Comparison of ENCODE assay signal across 11 mouse cellular contexts in the genomic region with DNA sequence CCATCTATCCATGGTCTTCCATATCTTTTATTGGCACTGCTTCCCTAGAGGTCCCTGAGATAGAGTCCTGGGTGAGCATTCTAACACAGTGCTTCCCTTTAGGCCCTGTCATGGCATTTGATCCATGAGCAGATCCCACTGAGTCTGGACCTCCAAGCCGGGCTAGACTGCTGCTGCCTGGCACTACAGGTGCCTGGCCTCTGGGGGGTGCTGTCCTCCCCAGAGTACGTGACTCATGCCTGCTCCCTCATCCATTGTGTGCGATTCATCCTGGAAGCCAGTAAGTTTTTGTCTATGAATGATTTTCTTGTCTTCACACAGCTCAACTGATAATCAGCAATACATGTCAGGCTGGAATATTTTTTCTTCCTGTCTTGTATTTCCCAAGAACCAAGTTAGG. TPM values are rescaled to one million over a fixed set of nuclear protein-coding genes. Genes with fewer than 3 reads are reported as not detected.
DNase-seq lines count a peak whose midpoint lies in the region; TF ChIP-seq lines count a peak whose summit lies in the region.
"Had no signal": no experiment of that assay in that cellular context is flagged by ENCODE, and none has a peak within 500 bp of the region (broad histone marks: within the 10 kb centered on the region; RNA-seq: fewer than 3 reads in every experiment).

No protein-coding gene starts in this region.

- peaks cover 78% of the 10 kb centered on the region for H3K36me3 ChIP-seq in limb, embryonic 10.5 days

- peak; percentile 33; the same call in 1 of the 2 replicates for TF ChIP-seq CTCF in cerebellum, adult 2 months (IDR thresholded peaks at IDR 0.05; ENCODE audit: borderline replicate concordance, insufficient read depth, low read depth, low read length)
- TF ChIP-seq CTCF in layer of hippocampus, adult 2 months (conservative IDR thresholded peaks at IDR 0.05): peak; percentile 69

- H3K27me3 ChIP-seq in cerebellum, adult 2 months (ENCODE audit: control insufficient read depth, insufficient read depth, low read length): no peaks in the 10 kb centered on the region
- no peaks in the 10 kb centered on the region for H3K27me3 ChIP-seq in limb, embryonic 10.5 days (ENCODE audit: low read depth, poor library complexity, severe bottlenecking)
- H3K27me3 ChIP-seq: hindbrain, embryonic 15.5 days; neural tube, embryonic 12.5 days had no signal

- no peak for DNase-seq in cerebellum, adult 2 months
- DNase-seq in cerebellum, adult 8-10 months: no peak
- no peak for DNase-seq in layer of hippocampus, adult 2 months (ENCODE audit: low spot score in 2 of 2)
- no peak for DNase-seq in layer of hippocampus, adult 18-20 months (ENCODE audit: low spot score in 2 of 2)
- DNase-seq in 416B (ENCODE audit: low read depth): peak; percentile 19
- DNase-seq in ZHBTc4 (ENCODE audit: low read depth, low spot score): peak; percentile 41
- DNase-seq in limb, embryonic 10.5 days (ENCODE audit: low spot score): no peak
- DNase-seq in T-cell, adult 2 months (ENCODE audit: low spot score): no peak
- DNase-seq: midbrain, embryonic 14.5 days had no signal

- TF ChIP-seq POLR2A in cerebellum, adult 2 months (IDR thresholded peaks at IDR 0.05; ENCODE audit: borderline replicate concordance, insufficient read depth, low read length): no peak

- no peak overlapping the region for H3K27ac ChIP-seq in cerebellum, adult 2 months (ENCODE audit: insufficient read depth, low read length)
- no peak overlapping the region for H3K27ac ChIP-seq in layer of hippocampus, adult 2 months
- H3K27ac ChIP-seq in limb, embryonic 10.5 days: no peak overlapping the region
- H3K27ac ChIP-seq: hindbrain, embryonic 15.5 days; neural tube, embryonic 12.5 days had no signal

- no peaks in the 10 kb centered on the region for H3K9me3 ChIP-seq in limb, embryonic 10.5 days (replicated peaks)
- H3K9me3 ChIP-seq: hindbrain, embryonic 15.5 days; neural tube, embryonic 12.5 days had no signal

- no peaks in the 10 kb centered on the region for H3K4me1 ChIP-seq in cerebellum, adult 2 months (ENCODE audit: control insufficient read depth, insufficient read depth, low read length)
- no peaks in the 10 kb centered on the region for H3K4me1 ChIP-seq in limb, embryonic 10.5 days
- H3K4me1 ChIP-seq: hindbrain, embryonic 15.5 days; neural tube, embryonic 12.5 days had no signal

- H3K4me3 ChIP-seq in cerebellum, adult 2 months (replicated peaks; ENCODE audit: insufficient read depth, low read depth, low read length): no peak overlapping the region
- no peak overlapping the region for H3K4me3 ChIP-seq in layer of hippocampus, adult 2 months
- no peak overlapping the region for H3K4me3 ChIP-seq in limb, embryonic 10.5 days
- H3K4me3 ChIP-seq: hindbrain, embryonic 15.5 days; neural tube, embryonic 12.5 days had no signal

- WGBS in cerebellum, adult 2 months: 72% methylated on average over 3 of the region's 3 CpGs
- WGBS in limb, embryonic 10.5 days: 94% methylated on average over 3 of the region's 3 CpGs

RNA-seq across cellular contexts. Expression of a gene that starts 22.6 kb away (rescaled TPM):
- polyA plus RNA-seq in cerebellum, adult 2 months (2012; rRNA removed): 5.5 and 6.8 TPM in 2 replicates
- total RNA-seq in layer of hippocampus, adult 2 months (2021): 1 to 10 TPM; 6.1 to 7.0 TPM
- total RNA-seq in layer of hippocampus, adult 18-20 months (2021): 1 to 10 TPM; 5.7 to 6.2 TPM
- 0.25 and 0.46 TPM in 2 replicates for polyA plus RNA-seq in limb, embryonic 10.5 days (2016; fragmentation: Nextera tagmentation; extraction: Ambion mirVana)

Comparison
In these comparisons a context has a peak if more than half of its experiments do, and no peak if none do; other contexts are left out.
1. DNase-seq: peak in 416B (single experiment) and ZHBTc4 (single experiment); none in cerebellum, adult 2 months (0 of 2), cerebellum, adult 8-10 months (single experiment), layer of hippocampus, adult 2 months (0 of 2), layer of hippocampus, adult 18-20 months (0 of 2), limb, embryonic 10.5 days (single experiment) and T-cell, adult 2 months (single experiment).